Mouse (Mus musculus): ENCODE data around the gene Efhd1. TPM values are rescaled to one million over a fixed set of nuclear protein-coding genes. Genes with fewer than 3 reads are reported as not detected.
A peak's percentile ranks its signal among the peaks of the same experiment; 100 is the strongest.

The Efhd1 gene
- polyA plus RNA-seq (2012; rRNA removed) (2.3 TPM in 2 replicates), polyA plus RNA-seq (2014; fragmentation: Nextera tagmentation; extraction: Ambion mirVana) (2.2 and 2.5 TPM in 2 replicates)

DNA sequence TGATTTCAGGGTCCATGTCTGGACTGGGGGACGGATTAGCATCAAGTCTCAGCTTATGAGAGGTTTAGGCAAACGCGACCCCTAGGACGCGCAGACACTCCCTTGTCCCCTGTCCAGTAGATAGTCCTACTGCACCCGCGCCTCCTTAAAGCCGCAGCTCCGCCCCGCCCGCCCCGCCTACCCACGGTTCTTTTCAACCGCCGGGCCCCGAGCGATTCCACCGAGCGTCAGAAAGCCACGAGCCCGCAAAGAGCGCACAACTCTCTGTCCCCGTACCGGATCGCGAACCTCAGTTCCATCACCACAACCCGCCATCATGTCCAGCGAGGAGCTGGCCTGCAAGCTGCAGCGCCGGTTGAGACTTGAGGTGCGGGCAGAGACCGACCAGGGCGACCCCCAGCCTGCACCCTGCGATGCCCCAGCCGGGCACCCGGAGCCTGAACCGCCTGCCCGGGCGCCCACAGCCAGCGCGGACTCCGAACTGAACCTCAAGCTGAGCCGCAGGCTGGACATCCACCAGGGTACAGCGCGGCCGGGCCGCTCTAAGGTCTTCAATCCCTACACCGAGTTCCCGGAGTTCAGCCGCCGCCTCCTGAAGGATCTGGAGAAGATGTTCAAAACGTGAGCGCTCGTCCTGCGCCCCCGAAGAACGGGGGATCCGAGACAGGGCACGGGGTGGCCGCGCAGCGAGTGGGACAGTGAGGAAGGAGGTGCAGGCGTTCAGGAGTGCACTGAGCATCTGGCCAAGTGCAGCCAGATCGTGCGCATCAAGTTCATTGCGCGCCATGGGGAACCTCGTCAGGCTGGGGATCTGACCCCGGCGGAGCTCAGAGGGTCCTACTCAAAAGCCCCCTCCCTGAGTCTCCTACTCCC lies at the start of gene Efhd1:
Gene Efhd1 (plus strand): TSS at position 230 of the 873 bp plus-strand sequence.
- peak within 1 kb of the TSS; percentile 49 for H3K4me3 ChIP-seq (replicated peaks; ENCODE audit: low read length)
- no peaks in the 10 kb centered on the region for H3K9me3 ChIP-seq (ENCODE audit: control insufficient read depth, low read length)
- peak; percentile 51 for ATAC-seq (ENCODE audit: low FRiP score, low read depth)
- WGBS, result under 1% methylated on average over 66 of the region's 70 CpGs
- H3K4me1 ChIP-seq (ENCODE audit: control insufficient read depth, insufficient read depth, low read length), result peaks cover 14% of the 10 kb centered on the region
- H3K27me3 ChIP-seq (ENCODE audit: control insufficient read depth, insufficient read depth, low read length), result peaks cover 53% of the 10 kb centered on the region
- H3K9ac ChIP-seq (ENCODE audit: low read depth, low read length, severe bottlenecking), result peak within 1 kb of the TSS; percentile 28
- no peaks in the 10 kb centered on the region for H3K36me3 ChIP-seq (ENCODE audit: control insufficient read depth, insufficient read depth, low read length)
- no peak for DNase-seq (ENCODE audit: low spot score)
- no peak within 1 kb of the TSS for H3K27ac ChIP-seq (replicated peaks; ENCODE audit: low read depth, low read length)
- peak within 1 kb of the TSS; percentile 96 for H3K4me2 ChIP-seq (replicated peaks; ENCODE audit: low read depth, low read length, severe bottlenecking)
- TF ChIP-seq POLR2A (IDR thresholded peaks at IDR 0.05; ENCODE audit: borderline replicate concordance, extremely low read depth, insufficient read depth, insufficient read length), result no peak

DNA sequence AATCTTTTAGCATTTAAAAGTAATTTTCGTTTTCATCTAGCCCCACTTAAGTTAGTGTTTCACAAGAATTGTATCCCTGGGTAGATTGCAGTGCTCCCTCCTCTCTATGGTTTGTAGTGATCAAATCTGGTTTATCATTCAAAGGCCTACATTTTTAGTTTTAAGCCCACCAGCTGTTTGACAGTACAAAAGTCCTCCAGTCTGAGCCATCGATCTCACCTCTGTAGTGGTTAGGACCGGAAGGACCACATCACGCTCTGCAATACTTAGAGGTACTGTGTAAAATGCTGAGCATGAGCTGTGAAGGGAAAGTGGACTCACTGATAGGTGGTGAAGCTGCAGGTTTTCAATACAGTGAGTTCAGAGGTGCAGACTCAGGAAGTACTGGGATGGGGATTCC lies 49.4 kb upstream of the Efhd1 start:
- H3K27me3 ChIP-seq (ENCODE audit: control insufficient read depth, insufficient read depth, low read length), result no peaks in the 10 kb centered on the region
- peaks cover 15% of the 10 kb centered on the region; the same call in 1 of the 2 replicates for H3K4me1 ChIP-seq (ENCODE audit: control insufficient read depth, insufficient read depth, low read length)
- peak overlapping the region; percentile 78 for H3K4me2 ChIP-seq (replicated peaks; ENCODE audit: low read depth, low read length, severe bottlenecking)
- TF ChIP-seq POLR2A (IDR thresholded peaks at IDR 0.05; ENCODE audit: borderline replicate concordance, extremely low read depth, insufficient read depth, insufficient read length), result no peak
- peak overlapping the region; percentile 99 for H3K9ac ChIP-seq (ENCODE audit: low read depth, low read length, severe bottlenecking)
- DNase-seq (ENCODE audit: low spot score), result no peak
- peak overlapping the region; percentile 80 for H3K4me3 ChIP-seq (replicated peaks; ENCODE audit: low read length)
- 19% methylated on average over 4 of the region's 4 CpGs for WGBS
- no peaks in the 10 kb centered on the region for H3K9me3 ChIP-seq (ENCODE audit: control insufficient read depth, low read length)
- H3K27ac ChIP-seq (replicated peaks; ENCODE audit: low read depth, low read length), result peak overlapping the region; percentile 99
- H3K36me3 ChIP-seq (ENCODE audit: control insufficient read depth, insufficient read depth, low read length), result peaks cover 9% of the 10 kb centered on the region
- no peak for ATAC-seq (ENCODE audit: low FRiP score, low read depth)

DNA sequence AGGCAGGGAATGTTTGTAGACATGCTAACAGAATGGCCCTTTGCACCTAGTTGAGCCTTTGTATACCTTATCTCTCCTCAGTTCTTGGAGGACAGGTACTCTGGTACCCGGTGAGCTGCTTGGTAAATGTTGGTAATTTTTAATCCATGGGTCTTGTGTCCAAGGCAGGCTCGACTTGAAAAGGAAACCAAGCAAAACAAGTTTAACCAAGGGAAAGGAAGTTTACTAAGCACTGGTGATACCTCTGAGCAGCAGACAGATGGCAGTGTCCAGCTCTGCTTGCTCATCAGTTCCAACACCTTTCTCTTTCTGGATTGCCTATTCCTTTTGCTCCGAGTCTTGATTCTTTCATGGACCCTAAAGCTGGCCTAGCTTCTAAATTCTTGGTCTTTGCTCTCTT lies 46.2 kb upstream of the Efhd1 start:
- ATAC-seq (ENCODE audit: low FRiP score, low read depth) (no peak), DNase-seq (ENCODE audit: low spot score) (no peak)
- Histone ChIP-seq H3K27ac (replicated peaks; ENCODE audit: low read depth, low read length) (no peak overlapping the region), H3K9me3 (ENCODE audit: control insufficient read depth, low read length) (no peaks in the 10 kb centered on the region), H3K4me1 (ENCODE audit: control insufficient read depth, insufficient read depth, low read length) (peaks cover 15% of the 10 kb centered on the region; the same call in 1 of the 2 replicates), H3K27me3 (ENCODE audit: control insufficient read depth, insufficient read depth, low read length) (no peaks in the 10 kb centered on the region), H3K4me3 (replicated peaks; ENCODE audit: low read length) (no peak overlapping the region), H3K36me3 (ENCODE audit: control insufficient read depth, insufficient read depth, low read length) (peaks cover 39% of the 10 kb centered on the region), H3K4me2 (replicated peaks; ENCODE audit: low read depth, low read length, severe bottlenecking) (no peak overlapping the region), H3K9ac (ENCODE audit: low read depth, low read length, severe bottlenecking) (no peak overlapping the region)
- no peak for TF ChIP-seq POLR2A (IDR thresholded peaks at IDR 0.05; ENCODE audit: borderline replicate concordance, extremely low read depth, insufficient read depth, insufficient read length)
- WGBS, result 72% methylated on average over 3 of the region's 3 CpGs

DNA sequence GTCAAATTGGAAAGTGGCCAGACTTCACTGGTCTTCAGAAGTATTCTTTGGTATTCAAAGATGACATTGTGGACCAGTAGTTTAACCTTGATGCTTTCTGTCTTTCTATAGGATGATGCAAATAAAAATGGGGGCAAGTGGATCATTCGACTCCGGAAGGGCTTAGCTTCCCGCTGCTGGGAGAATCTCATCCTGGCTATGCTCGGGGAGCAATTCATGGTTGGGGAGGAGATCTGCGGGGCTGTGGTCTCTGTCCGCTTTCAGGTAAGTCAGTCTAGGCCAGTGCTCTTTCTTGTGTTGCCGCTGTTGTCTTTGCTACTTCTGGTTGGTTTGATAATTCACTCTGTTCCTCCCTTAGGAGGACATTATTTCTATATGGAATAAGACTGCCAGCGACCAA lies 38.4 kb upstream of the Efhd1 start:
- no peaks in the 10 kb centered on the region for H3K27me3 ChIP-seq (ENCODE audit: control insufficient read depth, insufficient read depth, low read length)
- TF ChIP-seq POLR2A (IDR thresholded peaks at IDR 0.05; ENCODE audit: borderline replicate concordance, extremely low read depth, insufficient read depth, insufficient read length), result no peak
- H3K4me2 ChIP-seq (replicated peaks; ENCODE audit: low read depth, low read length, severe bottlenecking), result no peak overlapping the region
- no peak overlapping the region for H3K9ac ChIP-seq (ENCODE audit: low read depth, low read length, severe bottlenecking)
- DNase-seq (ENCODE audit: low spot score), result no peak
- WGBS, result 96% methylated on average over 8 of the region's 8 CpGs
- no peak for ATAC-seq (ENCODE audit: low FRiP score, low read depth)
- no peak overlapping the region for H3K27ac ChIP-seq (replicated peaks; ENCODE audit: low read depth, low read length)
- H3K9me3 ChIP-seq (ENCODE audit: control insufficient read depth, low read length), result no peaks in the 10 kb centered on the region
- peaks cover 97% of the 10 kb centered on the region for H3K36me3 ChIP-seq (ENCODE audit: control insufficient read depth, insufficient read depth, low read length)
- H3K4me1 ChIP-seq (ENCODE audit: control insufficient read depth, insufficient read depth, low read length), result no peaks in the 10 kb centered on the region
- H3K4me3 ChIP-seq (replicated peaks; ENCODE audit: low read length), result no peak overlapping the region

DNA sequence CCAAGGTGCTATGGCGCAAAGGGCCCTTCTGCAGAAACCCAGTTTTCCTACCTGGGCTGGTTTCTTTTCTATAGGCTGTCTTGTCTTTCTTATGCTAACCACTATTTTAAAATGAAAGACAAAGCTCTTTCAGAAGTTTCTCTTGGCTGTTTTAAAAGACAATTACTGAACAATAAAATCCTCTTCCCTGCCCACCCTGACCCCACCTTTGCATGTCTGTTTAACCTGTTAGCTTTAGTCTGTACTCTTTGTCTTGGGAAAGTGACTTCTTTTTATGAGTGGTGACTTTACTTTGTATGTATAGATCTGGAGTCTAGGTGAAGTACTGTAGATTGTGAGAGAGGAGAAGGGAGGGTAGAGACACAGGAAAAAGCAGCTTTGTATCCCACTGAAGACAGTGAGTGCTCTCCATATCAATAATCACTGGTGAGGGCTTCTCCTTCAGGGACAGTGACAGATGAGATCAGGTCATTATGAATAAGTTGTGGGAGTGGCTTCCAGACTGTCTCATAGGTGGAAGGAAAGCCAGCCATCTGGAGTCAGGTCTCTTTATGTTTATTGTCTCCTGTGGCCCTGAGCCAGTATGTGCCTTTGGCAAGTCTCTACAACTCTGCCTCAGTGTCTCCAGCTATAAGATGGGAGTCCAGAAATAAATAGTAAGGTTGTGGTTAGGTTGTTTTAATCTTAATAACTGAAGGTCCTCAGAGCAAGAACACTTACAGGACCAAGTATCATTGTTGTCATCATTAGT lies 37.6 kb upstream of the Efhd1 start:
- H3K36me3 ChIP-seq (ENCODE audit: control insufficient read depth, insufficient read depth, low read length), result peaks cover 96% of the 10 kb centered on the region
- no peaks in the 10 kb centered on the region for H3K27me3 ChIP-seq (ENCODE audit: control insufficient read depth, insufficient read depth, low read length)
- no peaks in the 10 kb centered on the region for H3K4me1 ChIP-seq (ENCODE audit: control insufficient read depth, insufficient read depth, low read length)
- no peak overlapping the region for H3K9ac ChIP-seq (ENCODE audit: low read depth, low read length, severe bottlenecking)
- no peaks in the 10 kb centered on the region for H3K9me3 ChIP-seq (ENCODE audit: control insufficient read depth, low read length)
- DNase-seq (ENCODE audit: low spot score) (no peak), ATAC-seq (ENCODE audit: low FRiP score, low read depth) (no peak)
- H3K27ac ChIP-seq (replicated peaks; ENCODE audit: low read depth, low read length), result no peak overlapping the region
- WGBS, result 88% methylated on average over 1 of the region's 1 CpGs
- no peak overlapping the region for H3K4me2 ChIP-seq (replicated peaks; ENCODE audit: low read depth, low read length, severe bottlenecking)
- no peak for TF ChIP-seq POLR2A (IDR thresholded peaks at IDR 0.05; ENCODE audit: borderline replicate concordance, extremely low read depth, insufficient read depth, insufficient read length)
- no peak overlapping the region for H3K4me3 ChIP-seq (replicated peaks; ENCODE audit: low read length)
